Mouse (Mus musculus) CH12.LX (cell line): ENCODE data around the gene Rgs14. TPM values are rescaled to one million over a fixed set of nuclear protein-coding genes. Genes with fewer than 3 reads are reported as not detected.

Experiments
- DNase-seq: peaks from one replicate; pipeline ENCODE4 v3.0.0-alpha.2; 2013; ENCODE audit errors: extremely low read depth
- H3K27ac ChIP-seq: 2 replicates; pipeline ENCODE4 v1.5.1; 2012; ENCODE audit warnings: low read depth, mild to moderate bottlenecking, control low read depth, moderate library complexity; ENCODE audit not compliant: insufficient read depth
- H3K27me3 ChIP-seq: replicated peaks from 2 replicates; pipeline ENCODE3; 2012; ENCODE audit warnings: inconsistent platforms
- H3K36me3 ChIP-seq, 2 experiments: replicated peaks in 1 of 2; 2 replicates each; pipeline versions ENCODE3 to v1.6.1; 2012; ENCODE audit warnings: inconsistent platforms in 1 of 2, low read length in 1 of 2, mild to moderate bottlenecking in 1 of 2, mixed read lengths in 1 of 2, moderate library complexity in 1 of 2; ENCODE audit not compliant: control insufficient read depth in 1 of 2, insufficient read depth in 1 of 2
- H3K4me1 ChIP-seq, 2 experiments: 2 replicates each; pipeline ENCODE4 v1.6.1; 2012; ENCODE audit warnings: inconsistent platforms in 1 of 2, moderate library complexity in 1 of 2; ENCODE audit not compliant: insufficient read depth in 2 of 2, control insufficient read depth in 1 of 2
- H3K4me2 ChIP-seq: 2 replicates; pipeline ENCODE4 v1.6.1; 2012; ENCODE audit warnings: low read depth, mild to moderate bottlenecking, control low read depth; ENCODE audit not compliant: poor library complexity, insufficient read depth, severe bottlenecking
- H3K4me3 ChIP-seq, 3 experiments: fragments of 150-350 bp in 1 of 3; sonication (generic) in 1 of 3; replicated peaks in 1 of 3; 2 replicates each; pipeline versions ENCODE3 to v1.5.1; 2011 to 2012; ENCODE audit warnings: low read depth in 2 of 3, low read length in 2 of 3, mild to moderate bottlenecking in 2 of 3, moderate library complexity in 2 of 3, control low read depth in 1 of 3, improper control_type of control experiment in 1 of 3, inconsistent platforms in 1 of 3, mixed read lengths in 1 of 3; ENCODE audit not compliant: poor library complexity in 1 of 3
- H3K79me2 ChIP-seq: replicated peaks from 2 replicates; pipeline ENCODE4 v1.6.1; 2012; ENCODE audit warnings: mild to moderate bottlenecking, moderate library complexity; ENCODE audit not compliant: control insufficient read depth, poor library complexity, insufficient read depth, severe bottlenecking; ENCODE audit errors: extremely low read depth
- H3K9ac ChIP-seq: 2 replicates; pipeline ENCODE4 v1.6.1; 2012; ENCODE audit warnings: low read depth, mild to moderate bottlenecking, control low read depth, moderate library complexity; ENCODE audit not compliant: insufficient read depth
- H3K9me3 ChIP-seq: replicated peaks from 2 replicates; pipeline ENCODE3; 2012; ENCODE audit warnings: low read length, inconsistent platforms, mixed read lengths
- CHD2 ChIP-seq: IDR thresholded peaks from 2 replicates; pipeline ENCODE4 v1.6.1; 2011; ENCODE audit warnings: low read length, improper control_type of control experiment
- E2F4 ChIP-seq: IDR thresholded peaks from 2 replicates; pipeline ENCODE4 v1.6.1; 2011; ENCODE audit warnings: low read depth, low read length, improper control_type of control experiment; ENCODE audit not compliant: insufficient replicate concordance
- GABPA ChIP-seq: IDR thresholded peaks from 2 replicates; pipeline ENCODE4 v1.6.1; 2012; ENCODE audit warnings: low read depth, low read length, improper control_type of control experiment, inconsistent platforms; ENCODE audit not compliant: insufficient replicate concordance
- MAX ChIP-seq: IDR thresholded peaks from 2 replicates; pipeline ENCODE4 v1.6.1; 2011; ENCODE audit warnings: low read length, improper control_type of control experiment
- MXI1 ChIP-seq: IDR thresholded peaks from 2 replicates; pipeline ENCODE4 v1.6.1; 2011; ENCODE audit warnings: mild to moderate bottlenecking, low read depth, low read length, improper control_type of control experiment
- RAD21 ChIP-seq: IDR thresholded peaks from 2 replicates; pipeline ENCODE4 v1.6.1; 2011; ENCODE audit warnings: low read depth, mild to moderate bottlenecking, low read length, improper control_type of control experiment, moderate library complexity
- RCOR1 ChIP-seq: conservative IDR thresholded peaks from 2 replicates; pipeline ENCODE4 v1.6.1; 2012; ENCODE audit warnings: low read depth, mild to moderate bottlenecking, inconsistent platforms, low read length, improper control_type of control experiment
- SMC3 ChIP-seq: IDR thresholded peaks from 2 replicates; pipeline ENCODE4 v1.6.1; 2011; ENCODE audit warnings: low read depth, low read length, improper control_type of control experiment
- TCF12 ChIP-seq: IDR thresholded peaks from 2 replicates; pipeline ENCODE4 v1.6.1; 2014; ENCODE audit warnings: low read depth, mild to moderate bottlenecking, inconsistent platforms, low read length, improper control_type of control experiment
- UBTF ChIP-seq: IDR thresholded peaks from 2 replicates; pipeline ENCODE4 v1.6.1; 2012; ENCODE audit warnings: low read depth, mild to moderate bottlenecking, inconsistent platforms, low read length, improper control_type of control experiment, moderate library complexity
- ZC3H11A ChIP-seq: IDR thresholded peaks from 2 replicates; pipeline ENCODE4 v1.6.1; 2012; ENCODE audit warnings: low read depth, mild to moderate bottlenecking, inconsistent platforms, low read length, improper control_type of control experiment
- ZMIZ1 ChIP-seq: IDR thresholded peaks from 2 replicates; pipeline ENCODE4 v1.6.1; 2012; ENCODE audit warnings: low read depth, mild to moderate bottlenecking, inconsistent platforms, low read length, improper control_type of control experiment
- dilution Hi-C: fragments of 300-500 bp; cut with MboI; formaldehyde crosslinking; loops from 2 replicates; pipeline ENCODE4 v1.14.3; 2020; ENCODE audit warnings: low sequenced_read_pairs; ENCODE audit not compliant: extremely low pct_unique_long_range_greater_than_20kb, extremely low pct_ligation_motif_present
- in situ Hi-C: fragments of 300-500 bp; cut with MboI; formaldehyde crosslinking; loops from 3 replicates; pipeline ENCODE4 v1.14.3; 2019; ENCODE audit warnings: low sequenced_read_pairs, low pct_ligation_motif_present, low pct_unique_long_range_greater_than_20kb, mixed read lengths
- polyA plus RNA-seq: library from polyadenylated mRNA; unstranded; fragments of >175 nt; gene quantifications from 2 replicates; pipeline ENCODE4 v1.2.1, GENCODE M21; 2012; ENCODE audit warnings: low read depth; ENCODE audit not compliant: insufficient read length
- total RNA-seq, 2 experiments: library from RNA; depleted of rRNA; stranded (reverse); fragments of 300-350 nt in 1 of 2; fragments of >200 nt in 1 of 2; gene quantifications; 2 replicates each; pipeline ENCODE4 v1.2.3; 2012 to 2014

The Rgs14 gene
- total and polyA plus RNA-seq, 3 experiments: 6.3 to 8.0 (median 7.6) TPM

- H3K79me2 ChIP-seq: no peaks in the 10 kb centered on the region
- H3K9me3 ChIP-seq: no peaks in the 10 kb centered on the region
- no peak overlapping the region for H3K4me2 ChIP-seq
- no peak overlapping the region for H3K27ac ChIP-seq
- dilution Hi-C loops: no loop called here
- TF ChIP-seq MXI1: no peak
- no peak for TF ChIP-seq RCOR1
- no peak for TF ChIP-seq CHD2
- no peak for TF ChIP-seq RAD21
- TF ChIP-seq E2F4: no peak
- TF ChIP-seq ZC3H11A: no peak
- TF ChIP-seq UBTF: no peak
- no peak for TF ChIP-seq ZMIZ1
- no peak for TF ChIP-seq SMC3
- no peaks in the 10 kb centered on the region for H3K36me3 ChIP-seq
- H3K9ac ChIP-seq: no peak overlapping the region
- H3K4me3 ChIP-seq: no peak overlapping the region
- peaks cover 36% of the 10 kb centered on the region for H3K27me3 ChIP-seq
- in situ Hi-C loops: no loop called here
- DNase-seq: no peak
- H3K4me1 ChIP-seq: peaks cover 0 to 1% of the 10 kb centered on the region in 2 experiments; a peak in 3 of 4 replicates
These were observed 43.2 kb downstream of the Rgs14 start for GRCm38 (mm10) chr13:55412643-55413307.

GRCm38 (mm10) chr13:55413333-55413732 lies 43.8 kb downstream of the Rgs14 start:
- H3K4me2 ChIP-seq: no peak overlapping the region
- TF ChIP-seq RAD21 (no peak), CHD2 (no peak), MAX (no peak), GABPA (no peak), TCF12 (no peak)
- H3K9ac ChIP-seq: no peak overlapping the region
- no peaks in the 10 kb centered on the region for H3K36me3 ChIP-seq
- dilution Hi-C loops (no loop called here), in situ Hi-C loops (no loop called here)
- H3K79me2 ChIP-seq: no peaks in the 10 kb centered on the region
- H3K9me3 ChIP-seq: no peaks in the 10 kb centered on the region
- H3K27me3 ChIP-seq: peaks cover 36% of the 10 kb centered on the region
- DNase-seq: no peak
- H3K4me3 ChIP-seq: no peak overlapping the region
- H3K27ac ChIP-seq: no peak overlapping the region
- peaks cover 2 to 7% of the 10 kb centered on the region in 2 experiments for H3K4me1 ChIP-seq
